Mouse (Mus musculus) intestine, embryonic 16.5 days (tissue): ENCODE results near the gene Fam110a. TPM values are rescaled to one million over a fixed set of nuclear protein-coding genes. Genes with fewer than 3 reads are reported as not detected.

Experiments used
- ATAC-seq: fragments of 200-750 bp; cut with Nextera tagmentation; 2 replicates; pipeline ENCODE4 v1.8.0; 2017; ENCODE audit warnings: moderate TSS enrichment, moderate library complexity
- H3K27ac ChIP-seq: fragments of 300-500 bp; sonication (generic); 2 replicates; pipeline ENCODE4 v1.5.1; 2014; ENCODE audit warnings: mild to moderate bottlenecking, low read length
- H3K27me3 ChIP-seq: fragments of 300-500 bp; sonication (generic); replicated peaks from 2 replicates; pipeline ENCODE4 v1.6.1; 2014; ENCODE audit warnings: low read length, control low read depth, mixed read lengths; ENCODE audit not compliant: control insufficient read depth, insufficient read depth
- H3K36me3 ChIP-seq: fragments of 300-500 bp; sonication (generic); 2 replicates; pipeline ENCODE4 v1.6.1; 2014; ENCODE audit warnings: low read length, control low read depth; ENCODE audit not compliant: control insufficient read depth, insufficient read depth
- H3K4me1 ChIP-seq: fragments of 300-500 bp; sonication (generic); 2 replicates; pipeline ENCODE4 v1.6.1; 2014; ENCODE audit warnings: low read length, control low read depth, mixed read lengths; ENCODE audit not compliant: control insufficient read depth, insufficient read depth
- H3K4me2 ChIP-seq: fragments of 300-500 bp; sonication (generic); 2 replicates; pipeline ENCODE4 v1.6.1; 2014; ENCODE audit warnings: low read depth, low read length, control low read depth
- H3K4me3 ChIP-seq: fragments of 300-500 bp; sonication (generic); 2 replicates; pipeline ENCODE4 v1.5.1; 2014; ENCODE audit warnings: mild to moderate bottlenecking, low read length
- H3K9ac ChIP-seq: fragments of 300-500 bp; sonication (generic); 2 replicates; pipeline ENCODE4 v1.6.1; 2014; ENCODE audit warnings: low read depth, low read length
- H3K9me3 ChIP-seq: fragments of 300-500 bp; sonication (generic); 2 replicates; pipeline ENCODE4 v1.6.1; 2016; ENCODE audit warnings: low read length, control low read depth; ENCODE audit not compliant: control insufficient read depth
- WGBS: fragments of 180-500 bp; shearing (Covaris S2); extraction: QIAGEN DNeasy Blood & Tissue Kit; methylation state at CpG from one replicate; pipeline ENCODE4 v1.1.7; 2014; 5-methylcytosine and 5-hydroxymethylcytosine counted together
- polyA plus RNA-seq: library from polyadenylated mRNA; unstranded; fragments of >200 nt; fragmentation: Nextera tagmentation; extraction: Ambion mirVana; gene quantifications from 2 replicates; pipeline ENCODE4 v1.2.1, GENCODE M21; 2015

Fam110a gene
- polyA plus RNA-seq, 1 experiment from 2014 or later: 25.7 TPM

- Histone ChIP-seq H3K9ac (no peak overlapping the region), H3K4me3 (no peak overlapping the region), H3K27ac (peak overlapping the region; percentile 35; the same call in 1 of the 2 replicates), H3K27me3 (no peaks in the 10 kb centered on the region), H3K36me3 (no peaks in the 10 kb centered on the region; the same call in 1 of the 2 replicates), H3K9me3 (no peaks in the 10 kb centered on the region), H3K4me2 (peak overlapping the region; percentile 37), H3K4me1 (peaks cover 58% of the 10 kb centered on the region)
- ATAC-seq: peak; percentile 54
- 70% methylated on average over 3 of the region's 3 CpGs for WGBS
These were observed 4.0 kb downstream of the Fam110a start for GRCm38 (mm10) chr2:151976067-151976466.

DNA sequence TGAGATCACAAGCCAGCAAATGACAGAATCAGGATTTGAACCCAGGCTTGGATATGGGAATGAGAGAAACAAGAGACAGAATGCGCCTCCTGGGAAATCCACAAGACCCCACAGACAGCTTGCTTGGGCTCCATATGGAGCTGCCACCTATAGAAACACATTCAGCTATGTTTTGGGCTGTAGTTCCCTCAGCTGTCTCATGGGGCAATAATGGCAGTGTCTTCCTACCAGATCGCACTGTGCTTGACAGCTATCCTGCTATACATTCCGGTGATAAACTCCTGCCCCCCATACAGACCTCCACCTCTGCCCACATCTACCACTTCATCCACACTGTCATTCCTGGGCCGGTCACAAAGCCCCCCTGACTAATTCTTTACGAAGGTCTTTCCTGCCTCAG, 4.7 kb downstream of the Fam110a start:
- Histone ChIP-seq H3K9ac (no peak overlapping the region), H3K4me2 (no peak overlapping the region), H3K36me3 (peaks cover 2% of the 10 kb centered on the region; the same call in 1 of the 2 replicates), H3K27me3 (no peaks in the 10 kb centered on the region), H3K4me3 (no peak overlapping the region), H3K4me1 (peaks cover 59% of the 10 kb centered on the region), H3K9me3 (no peaks in the 10 kb centered on the region), H3K27ac (0 out of 2 replicates have a peak overlapping the region, but pooled peaks have one; percentile 49)
- ATAC-seq: no peak
- WGBS: 92% methylated on average over 5 of the region's 5 CpGs

DNA sequence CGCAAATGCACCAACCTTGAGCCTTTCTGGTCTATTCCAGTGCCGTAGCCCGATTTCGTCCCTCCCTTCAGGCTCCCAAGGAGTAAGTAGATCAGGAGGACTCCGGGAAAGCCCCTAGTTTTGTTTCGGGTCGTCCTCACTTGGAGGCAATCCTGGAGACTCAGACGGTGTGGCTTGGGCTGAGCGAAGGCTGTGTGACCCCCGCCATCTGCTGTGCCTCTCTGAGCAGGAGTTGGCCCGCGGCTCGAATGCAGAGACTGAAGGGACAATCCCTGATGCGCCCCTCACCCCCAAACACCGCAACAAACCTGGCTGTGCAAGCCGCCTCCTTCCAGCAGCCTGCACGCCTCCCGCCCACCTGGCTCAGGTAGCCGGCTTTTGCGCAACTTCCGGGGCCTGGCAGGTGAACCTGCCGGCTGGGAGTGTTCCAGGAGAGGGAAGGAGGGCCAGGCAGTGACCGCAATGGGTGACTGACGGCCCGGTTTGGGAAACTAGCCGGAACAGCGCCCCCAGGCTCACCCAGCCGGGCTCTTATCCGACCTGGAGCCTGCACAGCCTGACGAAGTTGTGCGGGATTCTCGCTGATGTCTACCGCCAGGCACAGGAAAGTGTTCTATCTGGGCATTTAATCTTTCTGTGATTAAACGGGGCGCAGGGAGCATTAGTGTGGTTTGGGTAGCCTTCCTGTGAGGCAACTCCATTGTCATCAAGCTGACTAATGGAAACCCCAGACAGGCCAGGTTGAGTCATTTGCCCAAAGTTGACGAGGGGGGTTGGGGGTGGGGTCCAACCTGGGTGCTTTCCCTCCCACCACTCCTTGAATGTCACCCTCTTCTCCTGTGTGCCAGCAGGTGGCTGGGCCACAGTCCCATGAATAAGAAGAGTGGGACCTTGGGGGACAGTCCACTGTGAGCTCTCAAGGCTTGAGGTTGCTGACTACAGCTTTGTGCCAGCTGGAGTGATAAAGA, 6.1 kb downstream of the Fam110a start:
- Histone ChIP-seq H3K27ac (peak overlapping the region; percentile 34; the same call in 1 of the 2 replicates), H3K4me3 (peak overlapping the region; percentile 32), H3K9ac (peak overlapping the region; percentile 50), H3K36me3 (peaks cover 13% of the 10 kb centered on the region; the same call in 1 of the 2 replicates), H3K9me3 (no peaks in the 10 kb centered on the region), H3K27me3 (no peaks in the 10 kb centered on the region), H3K4me2 (peak overlapping the region; percentile 62), H3K4me1 (peaks cover 55% of the 10 kb centered on the region)
- ATAC-seq: peak; percentile 47
- 19% methylated on average over 36 of the region's 36 CpGs for WGBS

GRCm38 (mm10) chr2:151972880-151973594, 7.0 kb downstream of the Fam110a start:
- Histone ChIP-seq H3K4me3 (peak overlapping the region; percentile 32), H3K27me3 (no peaks in the 10 kb centered on the region), H3K4me1 (peaks cover 47% of the 10 kb centered on the region), H3K4me2 (peak overlapping the region; percentile 62), H3K36me3 (peaks cover 16% of the 10 kb centered on the region; the same call in 1 of the 2 replicates), H3K9me3 (no peaks in the 10 kb centered on the region), H3K27ac (peak overlapping the region; percentile 34; the same call in 1 of the 2 replicates), H3K9ac (peak overlapping the region; percentile 50)
- peak; percentile 10; the same call in 1 of the 2 replicates for ATAC-seq
- 23% methylated on average over 23 of the region's 23 CpGs for WGBS

- Histone ChIP-seq H3K4me2 (no peak overlapping the region), H3K4me3 (no peak overlapping the region), H3K27me3 (no peaks in the 10 kb centered on the region), H3K27ac (no peak overlapping the region), H3K9me3 (no peaks in the 10 kb centered on the region), H3K36me3 (peaks cover 16% of the 10 kb centered on the region; the same call in 1 of the 2 replicates), H3K4me1 (peaks cover 39% of the 10 kb centered on the region), H3K9ac (no peak overlapping the region)
- ATAC-seq: no peak
- WGBS: 96% methylated on average over 5 of the region's 5 CpGs
These were observed 8.3 kb downstream of the Fam110a start for GRCm38 (mm10) chr2:151971748-151972147.

DNA sequence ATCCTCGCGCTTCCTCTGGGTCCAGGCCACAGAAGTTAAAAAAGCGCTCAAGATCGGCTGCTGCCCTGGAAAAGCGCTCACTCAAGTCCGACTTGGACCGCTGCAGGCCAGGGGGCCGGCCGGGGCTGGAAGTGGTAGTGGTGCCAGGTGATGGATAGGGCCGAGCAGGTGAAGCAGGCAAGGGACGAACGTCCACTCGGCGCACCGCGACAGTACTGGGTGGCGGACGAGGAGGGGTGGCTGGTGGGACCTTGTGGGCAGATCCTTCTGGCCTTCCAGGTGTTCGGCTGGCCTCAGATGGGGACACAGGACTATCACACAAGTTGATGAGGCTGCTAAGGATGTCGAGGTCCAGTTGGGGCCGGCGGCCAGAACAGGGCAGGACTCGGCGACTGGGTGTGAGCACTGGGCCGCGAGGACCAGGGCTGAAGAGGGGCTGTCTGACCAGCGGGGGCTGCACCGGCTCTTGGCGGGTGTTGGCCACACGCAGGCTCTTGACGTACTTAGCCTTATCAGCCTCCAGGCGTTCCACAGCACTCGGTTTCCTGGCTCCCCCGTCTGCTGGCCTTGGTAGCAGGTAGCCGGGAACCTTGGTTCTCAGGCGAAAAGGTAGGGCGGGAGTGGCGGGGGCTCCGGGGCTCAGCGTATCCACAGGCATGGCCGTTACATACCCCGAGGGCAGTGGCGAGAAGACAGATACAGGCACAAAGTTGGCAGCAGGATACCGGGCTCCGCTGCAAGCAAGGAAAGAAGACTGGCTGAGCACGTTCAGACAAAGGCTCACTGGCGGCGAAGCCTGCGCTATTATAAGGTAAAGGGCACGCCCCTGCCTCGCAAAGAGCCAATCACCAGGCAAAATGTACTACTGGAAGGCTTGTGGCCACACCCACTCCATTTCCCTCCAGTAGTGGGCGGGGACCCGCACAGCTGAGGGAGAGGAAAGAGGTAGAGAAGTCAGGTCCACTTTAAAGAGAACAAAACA, 9.5 kb downstream of the Fam110a start:
- Histone ChIP-seq H3K9me3 (no peaks in the 10 kb centered on the region), H3K27me3 (no peaks in the 10 kb centered on the region), H3K4me3 (peak overlapping the region; percentile 33), H3K36me3 (peaks cover 16% of the 10 kb centered on the region; the same call in 1 of the 2 replicates), H3K27ac (no peak overlapping the region), H3K4me2 (peak overlapping the region; percentile 68), H3K4me1 (peaks cover 33% of the 10 kb centered on the region), H3K9ac (peak overlapping the region; percentile 57)
- WGBS: 46% methylated on average over 53 of the region's 53 CpGs
- ATAC-seq: peak; percentile 87

DNA sequence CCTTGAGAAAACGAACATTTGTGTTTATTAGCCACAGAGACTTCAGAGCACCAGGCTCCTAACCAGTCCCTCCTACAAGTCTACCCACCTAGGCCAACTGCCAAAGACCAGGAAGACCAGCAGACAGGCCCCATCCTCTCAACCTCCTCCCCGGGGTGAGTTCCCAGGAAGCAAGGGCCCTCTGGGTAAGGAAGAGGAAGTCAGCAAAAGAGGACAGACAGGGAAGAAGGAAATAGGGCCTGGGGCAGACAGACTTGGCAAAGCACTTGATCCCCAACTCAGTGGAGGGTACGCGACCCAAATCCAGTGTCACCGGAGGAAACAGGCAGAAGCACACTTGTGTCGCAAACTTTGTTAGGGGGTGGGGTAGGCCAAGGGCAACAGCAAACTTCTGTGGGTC, 10.6 kb downstream of the Fam110a start:
- Histone ChIP-seq H3K9ac (no peak overlapping the region), H3K4me1 (peaks cover 31% of the 10 kb centered on the region), H3K9me3 (no peaks in the 10 kb centered on the region), H3K27me3 (no peaks in the 10 kb centered on the region), H3K4me3 (no peak overlapping the region), H3K36me3 (peaks cover 16% of the 10 kb centered on the region; the same call in 1 of the 2 replicates), H3K4me2 (no peak overlapping the region), H3K27ac (no peak overlapping the region)
- 90% methylated on average over 6 of the region's 6 CpGs for WGBS
- ATAC-seq: no peak

DNA sequence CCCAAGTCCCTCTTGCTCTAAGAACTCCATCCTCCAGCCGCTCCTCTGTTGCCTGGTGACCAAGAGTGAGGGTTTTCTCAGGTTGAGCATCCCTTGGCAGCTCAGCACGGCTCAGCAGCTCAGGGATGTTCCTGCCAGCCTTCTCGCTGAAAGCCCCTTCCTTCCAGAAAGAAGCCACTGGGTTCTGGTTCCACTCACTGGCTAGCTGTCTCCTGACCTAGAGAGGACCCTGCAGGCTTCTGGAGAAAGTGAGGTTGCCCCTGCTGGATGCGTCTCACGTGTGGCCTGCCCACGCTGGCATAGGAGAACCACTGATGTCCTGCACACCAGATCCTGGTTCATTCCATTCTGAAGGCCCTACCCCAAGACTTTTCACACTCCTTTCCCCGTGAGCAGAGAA, 11.0 kb downstream of the Fam110a start:
- H3K9me3 ChIP-seq: no peaks in the 10 kb centered on the region
- no peak overlapping the region for H3K4me3 ChIP-seq
- peaks cover 28% of the 10 kb centered on the region for H3K4me1 ChIP-seq
- no peak overlapping the region for H3K4me2 ChIP-seq
- H3K36me3 ChIP-seq: peaks cover 16% of the 10 kb centered on the region; the same call in 1 of the 2 replicates
- ATAC-seq: no peak
- WGBS: 88% methylated on average over 7 of the region's 7 CpGs
- H3K9ac ChIP-seq: no peak overlapping the region
- H3K27me3 ChIP-seq: no peaks in the 10 kb centered on the region
- no peak overlapping the region for H3K27ac ChIP-seq
